Mouse (Mus musculus) thymus, adult 2 months (tissue): Measurements from ENCODE around the gene Zfp78. TPM values are rescaled to one million over a fixed set of nuclear protein-coding genes. Genes with fewer than 3 reads are reported as not detected.

Experiments used
- DNase-seq: peaks from one replicate; pipeline ENCODE4 v3.0.0; 2021
- H3K27ac ChIP-seq: fragments of 200-500 bp; 2 replicates; pipeline ENCODE4 v1.5.1; 2012; ENCODE audit warnings: low read length, control low read depth; ENCODE audit not compliant: control insufficient read depth, insufficient read depth
- H3K27me3 ChIP-seq: fragments of 200-500 bp; 2 replicates; pipeline ENCODE4 v1.6.1; 2012; ENCODE audit warnings: mild to moderate bottlenecking, low read length, moderate library complexity, mixed read lengths; ENCODE audit not compliant: control insufficient read depth, insufficient read depth
- H3K36me3 ChIP-seq: fragments of 200-500 bp; 2 replicates; pipeline ENCODE4 v1.6.1; 2012; ENCODE audit warnings: mild to moderate bottlenecking, low read length, moderate library complexity; ENCODE audit not compliant: control insufficient read depth, insufficient read depth
- H3K4me1 ChIP-seq: fragments of 200-500 bp; replicated peaks from 2 replicates; pipeline ENCODE4 v1.6.1; 2012; ENCODE audit warnings: low read length; ENCODE audit not compliant: control insufficient read depth, insufficient read depth
- H3K4me3 ChIP-seq: fragments of 200-500 bp; 2 replicates; pipeline ENCODE4 v1.5.1; 2012; ENCODE audit warnings: mild to moderate bottlenecking, low read length, control low read depth, moderate library complexity; ENCODE audit not compliant: control insufficient read depth, insufficient read depth
- CTCF ChIP-seq: fragments of 200-500 bp; IDR thresholded peaks from 2 replicates; pipeline ENCODE4 v1.5.1; 2012; ENCODE audit warnings: mild to moderate bottlenecking, control low read depth, low read length, moderate library complexity, borderline replicate concordance; ENCODE audit not compliant: control insufficient read depth, poor library complexity, insufficient read depth; ENCODE audit errors: extremely low read depth
- POLR2A ChIP-seq: fragments of 200-500 bp; IDR thresholded peaks from 2 replicates; pipeline ENCODE4 v1.6.1; 2012; ENCODE audit warnings: mild to moderate bottlenecking, low read length, control low read depth, moderate library complexity; ENCODE audit not compliant: control insufficient read depth, poor library complexity, insufficient read depth; ENCODE audit errors: extremely low read depth
- WGBS: fragments of 180-500 bp; shearing (Covaris S2); methylation state at CpG from one replicate; pipeline ENCODE4 v1.1.7; 2018; 5-methylcytosine and 5-hydroxymethylcytosine counted together
- polyA plus RNA-seq: library from polyadenylated mRNA; depleted of rRNA; stranded (reverse); fragments of >200 nt; gene quantifications from 2 replicates; pipeline ENCODE4 v1.2.3, GENCODE M21; 2012

Gene Zfp78
- polyA plus RNA-seq, 1 experiment, result 0.53 TPM

DNA sequence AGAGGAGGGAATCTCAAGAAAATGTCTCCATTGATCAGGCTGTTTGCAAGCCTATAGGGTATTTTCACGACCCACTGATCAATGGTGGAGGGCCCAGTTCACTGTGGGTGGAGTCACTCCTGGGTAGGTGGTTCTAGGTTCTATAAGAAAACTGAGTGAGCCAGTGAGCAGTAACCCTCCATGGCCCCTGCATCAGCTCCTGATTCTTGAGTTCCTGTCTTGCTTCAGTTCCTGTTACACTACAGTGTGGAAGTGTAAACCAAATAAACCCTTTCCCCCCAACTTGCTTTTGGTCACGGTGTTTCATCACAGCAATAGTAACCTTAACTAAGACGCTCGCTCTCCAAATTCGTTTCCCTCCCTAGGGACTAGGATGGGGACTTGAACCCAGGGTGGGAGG, 25.9 kb downstream of the Zfp78 start:
- Histone ChIP-seq H3K4me1 (no peaks in the 10 kb centered on the region), H3K27me3 (no peaks in the 10 kb centered on the region), H3K4me3 (no peak overlapping the region), H3K27ac (no peak overlapping the region), H3K36me3 (no peaks in the 10 kb centered on the region)
- 93% methylated on average over 5 of the region's 5 CpGs for WGBS
- no peak for TF ChIP-seq POLR2A
- no peak for TF ChIP-seq CTCF
- DNase-seq, result no peak

- H3K36me3 ChIP-seq, result no peaks in the 10 kb centered on the region
- H3K4me1 ChIP-seq, result no peaks in the 10 kb centered on the region
- H3K4me3 ChIP-seq, result no peak overlapping the region
- no peak for TF ChIP-seq POLR2A
- WGBS, result 84% methylated on average over 5 of the region's 5 CpGs
- DNase-seq, result no peak
- no peak overlapping the region for H3K27ac ChIP-seq
- H3K27me3 ChIP-seq, result no peaks in the 10 kb centered on the region
Observed at GRCm38 (mm10) chr7:6389449-6389848, 26.4 kb downstream of the Zfp78 start.

DNA sequence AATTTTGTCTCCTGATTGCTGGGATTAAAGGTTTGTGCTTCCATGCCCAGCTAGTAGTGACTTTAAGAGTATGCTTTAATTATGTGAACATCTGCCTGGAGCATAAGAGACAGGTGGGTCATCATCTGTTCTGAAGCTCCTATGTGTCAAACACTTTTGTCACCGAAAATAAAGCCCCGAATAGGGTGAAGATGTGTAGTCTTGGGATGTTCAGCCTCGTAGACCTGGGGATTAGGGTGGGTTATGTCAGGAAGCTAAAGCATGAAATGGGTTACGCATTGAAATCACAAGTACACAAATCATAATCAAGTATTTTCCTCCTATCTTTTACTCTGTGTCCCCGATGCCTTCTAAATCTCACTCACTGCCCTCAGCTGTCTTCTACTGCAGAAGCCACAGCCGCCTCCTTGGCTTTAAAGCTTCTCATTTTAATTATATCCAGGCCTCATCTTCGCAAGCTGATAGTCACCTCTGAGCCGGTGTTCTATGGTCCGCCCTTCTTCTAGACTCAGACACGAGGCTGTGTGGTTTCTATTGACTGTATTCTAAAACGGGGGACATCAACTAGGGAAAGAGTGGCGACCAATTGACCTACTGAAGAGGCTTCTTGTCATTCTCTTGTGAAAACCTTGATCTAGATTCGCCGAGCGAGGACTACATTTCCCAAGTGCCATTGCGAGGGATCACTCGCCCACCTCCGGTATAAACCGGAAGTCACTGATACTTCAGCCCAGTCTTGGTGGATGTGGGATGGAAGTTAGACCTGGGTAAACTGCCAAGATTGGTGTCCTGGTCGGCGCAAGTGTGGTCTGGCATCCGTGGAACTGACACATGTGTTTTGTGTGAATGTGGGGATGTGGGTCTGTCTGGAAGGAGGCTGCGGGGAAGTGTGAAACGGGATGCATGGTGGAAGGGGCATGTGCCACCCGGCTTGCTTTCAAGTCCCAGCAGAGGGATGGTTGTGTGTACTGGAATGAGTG, 35.2 kb downstream of the Zfp78 start, which contains the start of gene Smim17:
TSS of gene Smim17 (plus strand) at position 720 of the 980 bp plus-strand sequence.
- Histone ChIP-seq H3K4me3 (peak within 1 kb of the TSS; percentile 92), H3K27ac (no peak within 1 kb of the TSS; the same call in 1 of the 2 replicates), H3K4me1 (peaks cover 4% of the 10 kb centered on the region), H3K36me3 (no peaks in the 10 kb centered on the region), H3K27me3 (no peaks in the 10 kb centered on the region)
- TF ChIP-seq POLR2A, result no peak
- TF ChIP-seq CTCF, result no peak
- DNase-seq, result peak; percentile 57
- 33% methylated on average over 25 of the region's 25 CpGs for WGBS

- Histone ChIP-seq H3K36me3 (no peaks in the 10 kb centered on the region), H3K4me3 (no peak within 1 kb of the TSS), H3K27ac (no peak within 1 kb of the TSS), H3K27me3 (no peaks in the 10 kb centered on the region), H3K4me1 (no peaks in the 10 kb centered on the region)
- no peak for TF ChIP-seq POLR2A
- TF ChIP-seq CTCF, result no peak
- DNase-seq, result peak; percentile 61
- 4% methylated on average over 17 of the region's 17 CpGs for WGBS
Observed at GRCm38 (mm10) chr7:6410043-6410442, 47.0 kb downstream of the Zfp78 start, which contains the start of gene Gm20715. Gene Gm20715, plus strand, starts transcription at chr7:6410277.

GRCm38 (mm10) chr7:6414626-6415441, 51.8 kb downstream of the Zfp78 start:
- Histone ChIP-seq H3K36me3 (no peaks in the 10 kb centered on the region), H3K27me3 (no peaks in the 10 kb centered on the region), H3K4me3 (no peak overlapping the region), H3K4me1 (no peaks in the 10 kb centered on the region), H3K27ac (no peak overlapping the region)
- WGBS, result 9% methylated on average over 21 of the region's 22 CpGs
- no peak for DNase-seq
- TF ChIP-seq CTCF (no peak), POLR2A (no peak)

DNA sequence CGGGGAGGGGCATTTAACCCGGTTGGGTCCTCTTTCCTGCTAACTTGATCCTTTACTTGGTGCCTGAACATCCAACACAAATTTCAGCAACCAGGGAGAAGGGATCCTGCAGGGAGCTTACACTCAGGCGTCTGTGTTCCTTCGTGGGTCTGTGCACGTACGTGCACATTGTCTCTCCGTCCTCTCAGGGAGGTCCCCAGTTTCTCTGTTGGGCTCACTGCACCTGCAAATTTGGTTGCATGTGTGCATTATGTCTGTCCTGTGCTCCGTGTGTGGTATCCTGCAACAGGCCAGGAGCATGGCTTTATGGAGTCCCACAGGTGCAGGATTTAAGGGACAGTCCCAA, 52.3 kb downstream of the Zfp78 start:
- TF ChIP-seq CTCF, result no peak
- no peak for TF ChIP-seq POLR2A
- Histone ChIP-seq H3K4me3 (no peak overlapping the region), H3K36me3 (no peaks in the 10 kb centered on the region), H3K27ac (no peak overlapping the region), H3K4me1 (no peaks in the 10 kb centered on the region), H3K27me3 (no peaks in the 10 kb centered on the region)
- WGBS, result 27% methylated on average over 8 of the region's 8 CpGs
- no peak for DNase-seq
